Mouse (Mus musculus): ENCODE measurements at regions not wholly inside any gene's neighbourhood (a gene's known extent, or its start where the extent isn't known, plus 50 kb on each side); places are given as distances from the start of the nearest gene placed in this dataset.

DNA sequence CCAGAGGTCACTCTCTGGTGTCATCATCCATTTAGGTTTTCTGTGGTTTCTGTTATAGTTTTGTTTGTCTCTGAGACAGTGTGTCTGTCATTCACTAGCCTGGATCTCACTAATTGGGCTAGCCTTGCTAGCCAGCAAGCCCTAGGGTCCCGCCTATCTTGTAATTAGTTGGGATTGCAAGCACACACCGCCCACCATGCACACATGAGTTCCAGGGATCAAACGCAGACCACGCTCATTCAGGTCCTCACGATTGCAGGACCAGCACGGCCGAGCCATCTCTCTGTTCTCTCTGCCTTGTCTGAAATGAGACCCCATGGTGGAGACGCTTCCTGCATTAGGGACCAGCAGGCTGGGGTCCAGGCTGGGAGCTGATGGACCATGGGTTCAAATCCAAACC, 60.9 kb upstream of the Igsf21 start:
- H3K4me1 ChIP-seq (replicated peaks; ENCODE audit: control insufficient read depth, insufficient read depth, low read length) = no peaks in the 10 kb centered on the region
- 93% methylated on average over 8 of the region's 8 CpGs for WGBS
- no peak overlapping the region for H3K4me3 ChIP-seq (ENCODE audit: control insufficient read depth, insufficient read depth, low read length)
- H3K27ac ChIP-seq (ENCODE audit: control insufficient read depth, insufficient read depth, low read length) = no peak overlapping the region
- DNase-seq = no peak
- no peak for TF ChIP-seq CTCF (IDR thresholded peaks at IDR 0.05; ENCODE audit: borderline replicate concordance, control insufficient read depth, extremely low read depth, insufficient read depth, low read length, poor library complexity)
- TF ChIP-seq POLR2A (IDR thresholded peaks at IDR 0.05; ENCODE audit: control insufficient read depth, extremely low read depth, insufficient read depth, low read length, poor library complexity) = no peak
- H3K36me3 ChIP-seq (ENCODE audit: control insufficient read depth, insufficient read depth, low read length) = no peaks in the 10 kb centered on the region
- H3K27me3 ChIP-seq (ENCODE audit: control insufficient read depth, insufficient read depth, low read length) = no peaks in the 10 kb centered on the region

GRCm38 (mm10) chr4:140304960-140305359, 58.4 kb upstream of the Igsf21 start:
- TF ChIP-seq POLR2A (IDR thresholded peaks at IDR 0.05; ENCODE audit: control insufficient read depth, extremely low read depth, insufficient read depth, low read length, poor library complexity) (no peak), CTCF (IDR thresholded peaks at IDR 0.05; ENCODE audit: borderline replicate concordance, control insufficient read depth, extremely low read depth, insufficient read depth, low read length, poor library complexity) (no peak)
- Histone ChIP-seq H3K4me3 (ENCODE audit: control insufficient read depth, insufficient read depth, low read length) (no peak overlapping the region), H3K27me3 (ENCODE audit: control insufficient read depth, insufficient read depth, low read length) (no peaks in the 10 kb centered on the region), H3K36me3 (ENCODE audit: control insufficient read depth, insufficient read depth, low read length) (no peaks in the 10 kb centered on the region), H3K27ac (ENCODE audit: control insufficient read depth, insufficient read depth, low read length) (no peak overlapping the region), H3K4me1 (replicated peaks; ENCODE audit: control insufficient read depth, insufficient read depth, low read length) (no peaks in the 10 kb centered on the region)
- WGBS = 84% methylated on average over 5 of the region's 5 CpGs
- no peak for DNase-seq

DNA sequence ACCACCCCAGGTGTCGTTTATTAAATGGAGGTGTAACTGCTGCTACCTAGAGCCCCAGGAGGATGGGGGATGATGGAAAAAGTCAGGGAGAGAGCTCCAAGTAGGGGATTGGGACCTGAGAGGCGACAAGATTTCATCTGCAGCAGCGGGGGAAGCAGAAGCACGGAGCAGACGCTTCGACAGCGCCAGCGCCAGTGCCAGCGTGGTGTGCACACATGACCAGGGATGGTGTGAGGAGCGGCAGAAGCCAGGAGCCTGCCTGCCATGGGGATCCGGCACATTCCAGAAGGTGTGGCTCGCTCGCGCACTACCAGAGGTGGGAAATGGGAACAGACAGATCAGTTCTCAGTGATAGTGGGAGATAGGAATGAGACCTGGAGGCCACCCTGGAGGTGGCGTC, 55.1 kb upstream of the Igsf21 start:
- H3K4me3 ChIP-seq (ENCODE audit: control insufficient read depth, insufficient read depth, low read length) = no peak overlapping the region

GRCm38 (mm10) chr4:140297912-140298620, 51.5 kb upstream of the Igsf21 start:
- no peak overlapping the region for H3K27ac ChIP-seq (ENCODE audit: control insufficient read depth, insufficient read depth, low read length)
- H3K4me3 ChIP-seq (ENCODE audit: control insufficient read depth, insufficient read depth, low read length) = no peak overlapping the region
- no peaks in the 10 kb centered on the region for H3K36me3 ChIP-seq (ENCODE audit: control insufficient read depth, insufficient read depth, low read length)
- no peaks in the 10 kb centered on the region for H3K4me1 ChIP-seq (replicated peaks; ENCODE audit: control insufficient read depth, insufficient read depth, low read length)
- no peak for DNase-seq
- TF ChIP-seq POLR2A (IDR thresholded peaks at IDR 0.05; ENCODE audit: control insufficient read depth, extremely low read depth, insufficient read depth, low read length, poor library complexity) = no peak
- TF ChIP-seq CTCF (IDR thresholded peaks at IDR 0.05; ENCODE audit: borderline replicate concordance, control insufficient read depth, extremely low read depth, insufficient read depth, low read length, poor library complexity) = no peak
- WGBS = 87% methylated on average over 18 of the region's 18 CpGs
- H3K27me3 ChIP-seq (ENCODE audit: control insufficient read depth, insufficient read depth, low read length) = no peaks in the 10 kb centered on the region

More for the DNA sequence above, 55.1 kb upstream of the Igsf21 start:
- H3K4me1 ChIP-seq (replicated peaks; ENCODE audit: control insufficient read depth, insufficient read depth, low read length) = no peaks in the 10 kb centered on the region
- TF ChIP-seq CTCF (IDR thresholded peaks at IDR 0.05; ENCODE audit: borderline replicate concordance, control insufficient read depth, extremely low read depth, insufficient read depth, low read length, poor library complexity) (no peak), POLR2A (IDR thresholded peaks at IDR 0.05; ENCODE audit: control insufficient read depth, extremely low read depth, insufficient read depth, low read length, poor library complexity) (no peak)
- no peaks in the 10 kb centered on the region for H3K27me3 ChIP-seq (ENCODE audit: control insufficient read depth, insufficient read depth, low read length)
- 90% methylated on average over 15 of the region's 15 CpGs for WGBS
- H3K27ac ChIP-seq (ENCODE audit: control insufficient read depth, insufficient read depth, low read length) = no peak overlapping the region
- no peaks in the 10 kb centered on the region for H3K36me3 ChIP-seq (ENCODE audit: control insufficient read depth, insufficient read depth, low read length)
- no peak for DNase-seq
